Comparison of ENCODE assay signal across 11 mouse cellular contexts in genomic region chr11:118669820-118670219, GRCm38 (mm10).
DNase-seq lines count a peak whose midpoint lies in the region; ATAC-seq lines count a peak whose summit lies in the region.
"Had no signal": no experiment of that assay in that cellular context is flagged by ENCODE, and none has a peak within 500 bp of the region (broad histone marks: within the 10 kb centered on the region; RNA-seq: fewer than 3 reads in every experiment).

No protein-coding gene starts in this region.

- peak; percentile 27 for DNase-seq in embryonic facial prominence, embryonic 14.5 days (ENCODE audit: low spot score)
- DNase-seq in embryonic facial prominence, embryonic 10.5 days (ENCODE audit: low spot score) = no peak
- peak; percentile 4 for DNase-seq in ovary, postnatal 36 days (ENCODE audit: low spot score)
- no peak for DNase-seq in ovary, postnatal 14 days (ENCODE audit: low spot score)
- peak; percentile 10 to 33 for DNase-seq in gastrocnemius, adult 8-10 months (ENCODE audit: low spot score in 2 of 2)
- peak; percentile 36 for DNase-seq in skeletal muscle tissue, adult 2 months (ENCODE audit: low read depth, low spot score)
- DNase-seq in liver = no peak
- DNase-seq: lung, adult 18-20 months had no signal

- no peak overlapping the region for H3K27ac ChIP-seq in embryonic facial prominence, embryonic 14.5 days (replicated peaks; ENCODE audit: low read depth, low read length)
- H3K27ac ChIP-seq in embryonic facial prominence, embryonic 10.5 days (replicated peaks) = no peak overlapping the region
- no peak overlapping the region for H3K27ac ChIP-seq in forebrain, embryonic 12.5 days
- H3K27ac ChIP-seq: kidney, postnatal 0 days; stomach, embryonic 15.5 days had no signal

- H3K4me1 ChIP-seq in embryonic facial prominence, embryonic 14.5 days (ENCODE audit: control insufficient read depth, insufficient read depth, low read length) = no peaks in the 10 kb centered on the region
- no peaks in the 10 kb centered on the region for H3K4me1 ChIP-seq in embryonic facial prominence, embryonic 10.5 days
- peaks cover 16% of the 10 kb centered on the region for H3K4me1 ChIP-seq in forebrain, embryonic 12.5 days
- H3K4me1 ChIP-seq: stomach, embryonic 15.5 days had no signal

- 61% methylated on average over 5 of the region's 5 CpGs for WGBS in embryonic facial prominence, embryonic 14.5 days
- WGBS in embryonic facial prominence, embryonic 10.5 days = 79% methylated on average over 5 of the region's 5 CpGs
- WGBS in forebrain, embryonic 12.5 days = 65% methylated on average over 5 of the region's 5 CpGs

- H3K36me3 ChIP-seq in embryonic facial prominence, embryonic 14.5 days (ENCODE audit: control insufficient read depth, insufficient read depth, low read length) = no peaks in the 10 kb centered on the region
- H3K36me3 ChIP-seq in embryonic facial prominence, embryonic 10.5 days (replicated peaks) = no peaks in the 10 kb centered on the region
- H3K36me3 ChIP-seq in forebrain, embryonic 12.5 days (replicated peaks) = no peaks in the 10 kb centered on the region
- H3K36me3 ChIP-seq: stomach, embryonic 15.5 days had no signal

- H3K27me3 ChIP-seq in embryonic facial prominence, embryonic 14.5 days (replicated peaks; ENCODE audit: control insufficient read depth, insufficient read depth, low read length) = no peaks in the 10 kb centered on the region
- 0 out of 2 replicates have a peak, but pooled peaks cover 3% of the 10 kb centered on the region for H3K27me3 ChIP-seq in embryonic facial prominence, embryonic 10.5 days (replicated peaks; ENCODE audit: low read depth, poor library complexity, severe bottlenecking)
- H3K27me3 ChIP-seq in forebrain, embryonic 12.5 days = no peaks in the 10 kb centered on the region
- H3K27me3 ChIP-seq: stomach, embryonic 15.5 days had no signal

- H3K9ac ChIP-seq in embryonic facial prominence, embryonic 14.5 days (ENCODE audit: low read depth, low read length) = no peak overlapping the region
- no peak overlapping the region for H3K9ac ChIP-seq in forebrain, embryonic 12.5 days
- H3K9ac ChIP-seq: stomach, embryonic 15.5 days had no signal

- no peak for ATAC-seq in embryonic facial prominence, embryonic 14.5 days (ENCODE audit: low read depth)
- no peak for ATAC-seq in forebrain, embryonic 12.5 days (ENCODE audit: low FRiP score)

- H3K4me3 ChIP-seq in embryonic facial prominence, embryonic 14.5 days (ENCODE audit: low read depth, low read length) = no peak overlapping the region
- H3K4me3 ChIP-seq in embryonic facial prominence, embryonic 10.5 days = no peak overlapping the region
- H3K4me3 ChIP-seq in forebrain, embryonic 12.5 days (replicated peaks) = no peak overlapping the region
- H3K4me3 ChIP-seq: stomach, embryonic 15.5 days had no signal

- no peaks in the 10 kb centered on the region for H3K9me3 ChIP-seq in embryonic facial prominence, embryonic 14.5 days (ENCODE audit: control insufficient read depth, low read length)
- H3K9me3 ChIP-seq in embryonic facial prominence, embryonic 10.5 days = no peaks in the 10 kb centered on the region
- H3K9me3 ChIP-seq in forebrain, embryonic 12.5 days = no peaks in the 10 kb centered on the region
- H3K9me3 ChIP-seq: stomach, embryonic 15.5 days had no signal

- H3K4me2 ChIP-seq in embryonic facial prominence, embryonic 14.5 days (ENCODE audit: low read depth, low read length) = no peak overlapping the region
- no peak overlapping the region for H3K4me2 ChIP-seq in forebrain, embryonic 12.5 days
- H3K4me2 ChIP-seq: stomach, embryonic 15.5 days had no signal

Comparison
In these comparisons a context has a peak if more than half of its experiments do, and no peak if none do; other contexts are left out.
1. DNase-seq: peak in embryonic facial prominence, embryonic 14.5 days (single experiment), ovary, postnatal 36 days (single experiment), gastrocnemius, adult 8-10 months (2 of 2) and skeletal muscle tissue, adult 2 months (single experiment); none in embryonic facial prominence, embryonic 10.5 days (single experiment), ovary, postnatal 14 days (single experiment) and liver (single experiment).